Comparison of ENCODE assay signal across 28 mouse cellular contexts in the genomic region with DNA sequence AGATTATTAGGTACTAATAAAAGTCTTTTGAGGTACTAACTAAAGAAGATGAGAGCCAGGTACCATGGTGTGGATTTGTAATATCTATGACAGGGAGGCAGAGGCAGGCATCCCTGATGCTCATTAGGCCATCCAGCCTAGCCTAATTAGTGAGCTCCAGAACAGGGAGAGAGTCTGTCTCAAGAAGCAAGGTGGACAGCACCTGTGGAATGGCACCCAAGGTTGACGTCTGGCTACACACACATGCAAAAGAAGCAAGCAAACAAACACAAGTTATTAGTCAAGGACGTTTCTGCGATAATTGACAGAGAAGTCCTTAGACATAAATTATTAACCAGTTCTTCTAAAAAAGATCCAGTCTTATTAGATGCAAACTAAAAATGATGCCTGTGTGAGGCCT.
"Had no signal": no experiment of that assay in that cellular context is flagged by ENCODE, and none has a peak within 500 bp of the region (broad histone marks: within the 10 kb centered on the region; RNA-seq: fewer than 3 reads in every experiment).

No protein-coding gene starts in this region.

- H3K4me3 ChIP-seq: limb, embryonic 10.5 days; limb, embryonic 12.5 days; limb, embryonic 13.5 days; limb, embryonic 15.5 days; liver, embryonic 12.5 days; liver, embryonic 13.5 days; liver, embryonic 15.5 days; lung, embryonic 15.5 days; megakaryocyte, embryonic 14.5 days; midbrain, embryonic 10.5 days; midbrain, embryonic 12.5 days; midbrain, embryonic 13.5 days; midbrain, embryonic 15.5 days; myocyte; neural tube, embryonic 12.5 days had no signal

- H3K36me3 ChIP-seq: limb, embryonic 10.5 days; limb, embryonic 12.5 days; limb, embryonic 13.5 days; limb, embryonic 15.5 days; liver, embryonic 12.5 days; liver, embryonic 13.5 days; liver, embryonic 15.5 days; lung, embryonic 15.5 days; midbrain, embryonic 10.5 days; midbrain, embryonic 12.5 days; midbrain, embryonic 13.5 days; midbrain, embryonic 15.5 days; neural tube, embryonic 12.5 days had no signal

- H3K27me3 ChIP-seq: limb, embryonic 12.5 days; limb, embryonic 13.5 days; limb, embryonic 15.5 days; liver, embryonic 12.5 days; liver, embryonic 13.5 days; liver, embryonic 15.5 days; lung, embryonic 15.5 days; megakaryocyte, embryonic 14.5 days; midbrain, embryonic 12.5 days; midbrain, embryonic 13.5 days; midbrain, embryonic 15.5 days; neural tube, embryonic 12.5 days had no signal

- H3K9me3 ChIP-seq: limb, embryonic 10.5 days; limb, embryonic 12.5 days; limb, embryonic 13.5 days; limb, embryonic 15.5 days; liver, embryonic 12.5 days; liver, embryonic 13.5 days; liver, embryonic 15.5 days; lung, embryonic 15.5 days; megakaryocyte, embryonic 14.5 days; midbrain, embryonic 10.5 days; midbrain, embryonic 12.5 days; midbrain, embryonic 13.5 days; midbrain, embryonic 15.5 days; neural tube, embryonic 12.5 days had no signal

- DNase-seq: left cerebral cortex, postnatal 4 days; liver; liver, embryonic 13.5 days; liver, postnatal 0 days; lung, adult 18-20 months; lung, adult 2 months; lung, embryonic 14.5 days; lung, postnatal 10 days; lung, postnatal 14 days; lung, postnatal 36 days; lung, postnatal 4 days; midbrain, embryonic 14.5 days had no signal

- H3K4me1 ChIP-seq: limb, embryonic 10.5 days; limb, embryonic 12.5 days; limb, embryonic 13.5 days; limb, embryonic 15.5 days; liver, embryonic 12.5 days; liver, embryonic 13.5 days; liver, embryonic 15.5 days; lung, embryonic 15.5 days; midbrain, embryonic 12.5 days; midbrain, embryonic 15.5 days; neural tube, embryonic 12.5 days had no signal

- H3K27ac ChIP-seq: limb, embryonic 10.5 days; limb, embryonic 12.5 days; limb, embryonic 13.5 days; limb, embryonic 15.5 days; liver, embryonic 12.5 days; liver, embryonic 13.5 days; liver, embryonic 14.5 days; liver, embryonic 15.5 days; lung, embryonic 15.5 days; macrophage; midbrain, embryonic 10.5 days; midbrain, embryonic 12.5 days; midbrain, embryonic 13.5 days; midbrain, embryonic 15.5 days; neural tube, embryonic 12.5 days had no signal
